Mouse (Mus musculus): ENCODE measurements around the gene Tor4a. TPM values are rescaled to one million over a fixed set of nuclear protein-coding genes. Genes with fewer than 3 reads are reported as not detected.

Tor4a gene
- total RNA-seq, 2 experiments from 2014 or later, result 2.0 to 2.2 TPM

DNA sequence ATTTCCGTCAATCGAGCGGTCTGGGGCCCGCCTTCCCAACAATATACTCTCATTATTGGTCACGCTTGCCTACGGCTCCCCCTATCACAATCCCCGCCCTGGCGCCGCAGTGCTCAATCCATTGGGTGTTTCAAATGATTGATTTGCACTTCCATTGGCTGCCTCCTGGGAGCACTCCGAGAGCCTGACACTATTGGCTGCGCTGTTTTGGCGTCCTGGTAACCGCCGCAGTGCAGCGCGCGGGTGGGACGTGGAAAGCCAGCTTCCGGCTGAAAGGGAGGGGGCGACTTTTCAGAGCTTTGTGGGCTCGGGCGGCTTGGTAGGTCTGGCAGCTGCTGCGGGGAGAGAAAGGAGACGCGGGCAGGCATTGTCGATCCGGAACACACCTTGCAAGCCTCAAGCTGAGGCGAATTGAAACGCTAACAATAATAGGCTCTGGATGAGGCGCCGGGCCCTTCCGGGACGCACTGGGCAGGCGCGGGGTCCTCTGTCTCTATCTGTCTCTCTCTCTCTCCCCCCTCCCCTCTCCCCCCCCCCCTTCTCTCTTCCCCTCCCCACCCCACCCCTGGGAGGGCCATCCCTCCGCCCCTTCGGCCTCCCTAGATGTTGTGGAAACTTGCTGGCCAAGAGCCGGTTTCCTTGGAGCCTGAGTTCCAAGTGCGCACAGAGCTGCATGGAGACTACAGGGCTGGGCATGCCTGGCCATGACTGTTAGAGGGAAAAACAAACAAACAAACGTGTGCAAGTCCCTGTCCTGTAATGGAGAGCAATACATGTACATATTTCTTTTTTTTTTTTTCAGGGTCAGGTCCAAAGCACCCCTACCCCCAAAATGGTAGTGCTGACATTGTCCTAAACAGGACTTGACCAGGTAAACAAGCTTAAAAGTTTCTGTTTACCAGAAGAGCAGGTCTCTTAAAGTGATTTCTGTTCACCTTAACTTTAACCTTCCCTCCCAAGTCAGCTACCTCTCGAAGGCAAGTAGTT lies 28.4 kb upstream of the Tor4a start:
- Histone ChIP-seq H3K27ac (peak overlapping the region; percentile 87), H3K4me3 (peak overlapping the region; percentile 54)
- intact Hi-C loops (cut with DNase I), result loop anchor here (2.0 kb wide), 1 partner anchor 14 kb away; the partner anchor contains the start of gene Nelfb
- peak; percentile 96 to 98 for DNase-seq (ENCODE audit: extremely low spot score in 1 of 2, low spot score in 2 of 2)
- TF ChIP-seq CTCF (IDR thresholded peaks at IDR 0.05), result no peak; the same call in none of the 2 replicates

DNA sequence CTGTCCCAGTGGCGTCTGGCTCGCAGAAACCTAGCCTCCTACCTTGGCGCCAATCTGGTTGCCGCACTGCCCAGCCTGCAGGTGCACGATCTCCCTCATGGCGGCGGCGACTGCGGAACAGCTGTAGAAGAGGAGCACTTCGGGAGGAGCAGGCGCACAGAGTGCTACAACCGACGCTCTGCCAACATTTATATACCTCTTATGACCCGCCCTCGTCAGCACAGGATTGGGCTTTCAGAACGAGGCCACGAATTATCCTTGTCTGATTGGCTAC lies 27.7 kb upstream of the Tor4a start, which contains the start of gene Tubb4b:
Tubb4b (minus strand) TSS at position 211 of the 274 bp plus-strand sequence.
- Histone ChIP-seq H3K27ac (peak within 1 kb of the TSS; percentile 96), H3K4me3 (peak within 1 kb of the TSS; percentile 93)
- intact Hi-C loops (cut with DNase I), result loop anchor here (2.0 kb wide), 1 partner anchor 14 kb away; the partner anchor contains the start of gene Nelfb
- no peak for DNase-seq (ENCODE audit: extremely low spot score in 1 of 2, low spot score in 2 of 2)
- peak; percentile 13; the same call in 1 of the 2 replicates for TF ChIP-seq CTCF (IDR thresholded peaks at IDR 0.05)

GRCm38 (mm10) chr2:25223681-25224491 lies 27.2 kb upstream of the Tor4a start:
- H3K4me3 ChIP-seq, result peak overlapping the region; percentile 93
- DNase-seq (ENCODE audit: extremely low spot score in 1 of 2, low spot score in 2 of 2), result peak; percentile 79
- H3K27ac ChIP-seq, result peak overlapping the region; percentile 96
- intact Hi-C loops (cut with DNase I), result loop anchor here (2.0 kb wide), 1 partner anchor 13 kb away; the partner anchor contains the start of gene Nelfb
- TF ChIP-seq CTCF (IDR thresholded peaks at IDR 0.05), result no peak

DNA sequence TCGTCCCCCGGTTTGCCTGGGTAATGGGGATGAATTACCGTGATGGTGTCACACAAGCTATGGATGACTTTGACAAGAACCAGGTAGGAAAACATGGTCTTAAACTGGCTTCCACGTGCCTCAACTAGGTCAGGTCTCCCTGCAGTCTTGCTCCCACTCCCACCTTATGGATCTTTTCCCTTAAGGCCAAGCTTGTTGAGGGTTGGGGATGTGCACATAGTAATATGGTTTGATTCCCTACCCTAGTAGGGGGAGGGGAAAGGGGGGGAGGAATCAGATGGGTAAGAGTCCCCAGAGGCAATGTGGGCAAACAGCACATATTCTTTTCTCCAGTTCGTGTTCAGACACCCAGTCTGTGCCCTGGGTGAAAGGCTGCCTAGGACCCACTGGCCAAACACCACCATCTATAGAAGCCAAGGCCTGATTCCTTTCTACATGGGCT lies 24.7 kb upstream of the Tor4a start:
- Histone ChIP-seq H3K27ac (no peak overlapping the region), H3K4me3 (no peak overlapping the region)
- DNase-seq (ENCODE audit: extremely low spot score in 1 of 2, low spot score in 2 of 2), result no peak
- intact Hi-C loops (cut with DNase I), result no loop called here
- no peak for TF ChIP-seq CTCF (IDR thresholded peaks at IDR 0.05)

DNA sequence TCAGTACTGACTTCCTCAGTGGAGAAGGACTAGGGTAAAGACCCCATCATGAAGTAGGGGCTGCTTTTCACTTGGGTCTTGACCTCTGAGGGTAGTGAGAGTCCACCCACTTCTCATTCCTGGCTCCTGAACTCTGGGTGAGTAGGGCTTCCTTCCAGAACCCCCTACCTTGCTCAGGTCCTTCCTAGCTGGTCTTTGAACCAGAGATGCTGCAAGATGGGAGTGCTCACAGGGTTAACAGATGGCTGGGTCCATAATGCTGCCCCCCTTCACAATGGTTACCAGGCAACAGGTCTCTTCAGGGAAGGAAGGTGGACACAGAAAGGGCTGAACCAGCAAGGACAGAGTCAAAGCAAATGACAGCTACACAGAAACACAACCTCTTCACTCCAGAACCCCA lies 21.8 kb upstream of the Tor4a start, which contains the start of gene Fam166a:
Fam166a (plus strand) TSS at position 301 of the 400 bp plus-strand sequence.
- Histone ChIP-seq H3K27ac (no peak within 1 kb of the TSS), H3K4me3 (no peak within 1 kb of the TSS)
- intact Hi-C loops (cut with DNase I), result no loop called here
- TF ChIP-seq CTCF (IDR thresholded peaks at IDR 0.05), result no peak
- DNase-seq (ENCODE audit: extremely low spot score in 1 of 2, low spot score in 2 of 2), result no peak

GRCm38 (mm10) chr2:25217666-25218065 lies 21.0 kb upstream of the Tor4a start:
- no peak overlapping the region for H3K4me3 ChIP-seq
- TF ChIP-seq CTCF (IDR thresholded peaks at IDR 0.05), result no peak
- no peak for DNase-seq (ENCODE audit: extremely low spot score in 1 of 2, low spot score in 2 of 2)
- intact Hi-C loops (cut with DNase I), result no loop called here
- H3K27ac ChIP-seq, result no peak overlapping the region

GRCm38 (mm10) chr2:25214444-25214843 lies 17.8 kb upstream of the Tor4a start, which contains the start of gene Stpg3:
TSS of gene Stpg3 (minus strand) at chr2:25214637.
- H3K4me3 ChIP-seq, result no peak within 1 kb of the TSS
- intact Hi-C loops (cut with DNase I), result no loop called here
- no peak for TF ChIP-seq CTCF (IDR thresholded peaks at IDR 0.05)
- DNase-seq (ENCODE audit: extremely low spot score in 1 of 2, low spot score in 2 of 2), result no peak
- H3K27ac ChIP-seq, result no peak within 1 kb of the TSS

GRCm38 (mm10) chr2:25213266-25213865 lies 16.7 kb upstream of the Tor4a start:
- intact Hi-C loops (cut with DNase I), result no loop called here
- no peak overlapping the region for H3K27ac ChIP-seq
- no peak for TF ChIP-seq CTCF (IDR thresholded peaks at IDR 0.05)
- no peak overlapping the region for H3K4me3 ChIP-seq
- no peak for DNase-seq (ENCODE audit: extremely low spot score in 1 of 2, low spot score in 2 of 2)

DNA sequence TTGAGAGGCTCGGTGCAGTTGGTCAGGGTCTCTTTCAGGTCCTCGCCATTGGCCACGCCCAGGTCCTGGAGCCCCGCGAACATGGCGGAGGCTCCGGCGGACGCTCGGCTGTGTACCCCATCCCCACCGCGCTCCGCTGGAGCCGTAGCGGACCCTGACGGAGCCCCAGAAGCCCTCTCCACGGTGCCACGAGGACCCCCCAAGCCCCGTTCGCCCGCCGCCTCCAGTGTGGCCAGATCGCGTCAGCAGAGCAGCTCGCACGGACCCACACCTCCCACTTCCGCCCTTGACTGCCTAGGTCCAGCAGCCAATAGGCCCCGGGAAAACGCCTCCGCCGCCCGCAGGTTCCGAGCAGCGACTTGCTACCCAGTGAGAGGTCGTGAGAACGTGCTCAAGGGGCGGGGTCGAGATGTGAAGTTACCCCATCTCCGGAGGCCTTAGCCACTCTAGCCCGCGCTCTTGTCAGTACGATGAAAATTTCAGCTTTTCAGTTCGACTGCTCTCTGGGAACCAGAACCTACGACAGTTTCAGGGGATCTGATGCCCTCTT lies 14.5 kb upstream of the Tor4a start, which contains the start of gene Nelfb:
Nelfb (minus strand) TSS at position 369 of the 550 bp plus-strand sequence.
- Histone ChIP-seq H3K4me3 (peak within 1 kb of the TSS; percentile 97), H3K27ac (peak within 1 kb of the TSS; percentile 98)
- TF ChIP-seq CTCF (IDR thresholded peaks at IDR 0.05), result no peak
- peak; percentile 81 to 82 for DNase-seq (ENCODE audit: extremely low spot score in 1 of 2, low spot score in 2 of 2)
- intact Hi-C loops (cut with DNase I), result loop anchor here (2.0 kb wide), 1 partner anchor 14 kb away; the partner anchor contains the start of gene Tubb4b

DNA sequence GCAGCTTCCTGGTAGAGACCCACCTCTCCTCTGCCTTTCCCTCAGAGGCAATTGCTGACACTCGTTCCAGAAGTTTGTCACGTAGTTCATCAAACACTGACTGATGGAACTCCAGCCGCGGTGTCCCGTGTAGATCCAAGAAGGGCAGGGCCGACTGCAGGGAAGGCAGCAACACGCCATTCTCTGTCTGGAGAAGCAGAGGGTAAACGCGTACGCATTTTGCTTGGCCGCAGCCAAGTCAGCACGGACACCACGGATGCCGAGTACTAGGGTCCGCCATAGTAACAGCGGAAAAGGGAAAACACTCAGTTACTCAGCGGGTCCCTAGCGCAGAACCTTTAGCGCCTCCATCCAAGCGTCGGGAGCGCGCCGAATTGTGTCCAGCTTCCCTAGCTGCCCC lies 14.0 kb upstream of the Tor4a start:
- intact Hi-C loops (cut with DNase I), result loop anchor here (2.0 kb wide), 1 partner anchor 14 kb away; the partner anchor contains the start of gene Tubb4b
- peak overlapping the region; percentile 97 for H3K4me3 ChIP-seq
- peak overlapping the region; percentile 98 for H3K27ac ChIP-seq
- no peak for DNase-seq (ENCODE audit: extremely low spot score in 1 of 2, low spot score in 2 of 2)
- no peak for TF ChIP-seq CTCF (IDR thresholded peaks at IDR 0.05)

- Histone ChIP-seq H3K27ac (no peak overlapping the region), H3K4me3 (no peak overlapping the region)
- TF ChIP-seq CTCF (IDR thresholded peaks at IDR 0.05), result no peak
- DNase-seq (ENCODE audit: extremely low spot score in 1 of 2, low spot score in 2 of 2), result no peak
- intact Hi-C loops (cut with DNase I), result no loop called here
Observed at GRCm38 (mm10) chr2:25207593-25207992, 10.9 kb upstream of the Tor4a start.
